Mouse (Mus musculus) spleen, postnatal 14 days (tissue): ENCODE results near the gene Tex22.

Experiments used
- DNase-seq, 2 experiments: peaks; one replicate each; pipeline ENCODE4 v3.0.0; 2021 to 2022; ENCODE audit warnings: low spot score in 2 of 2

Tex22 gene

GRCm38 (mm10) chr12:113056089-113056488, 18.2 kb upstream of the Tex22 start:
- no peak for DNase-seq

GRCm38 (mm10) chr12:113060178-113060577, 14.1 kb upstream of the Tex22 start:
- no peak for DNase-seq

- DNase-seq: no peak
Measured at GRCm38 (mm10) chr12:113061606-113062005, 12.7 kb upstream of the Tex22 start.

GRCm38 (mm10) chr12:113062201-113062600, 12.1 kb upstream of the Tex22 start:
- DNase-seq: no peak

GRCm38 (mm10) chr12:113063700-113064099, 10.6 kb upstream of the Tex22 start:
- no peak for DNase-seq

DNA sequence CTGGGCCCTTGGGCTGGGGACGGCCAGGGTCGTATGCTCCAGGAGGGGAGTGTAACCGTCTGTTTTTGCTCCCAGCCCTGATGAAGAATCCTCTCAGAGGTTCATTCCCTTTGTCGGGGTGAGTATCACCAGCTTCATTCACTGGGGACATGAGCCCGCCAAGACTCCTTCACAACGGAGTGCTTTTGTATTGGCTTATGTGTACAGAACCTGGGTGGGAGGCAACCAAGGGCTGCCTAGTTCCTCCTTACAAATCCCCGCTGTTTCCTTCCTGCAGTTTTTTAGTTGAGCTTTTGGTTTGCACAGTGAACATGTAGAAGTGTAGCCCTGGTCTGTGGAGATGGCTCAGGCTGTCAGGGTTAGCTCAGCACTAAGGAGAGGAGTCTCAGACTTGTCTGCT, 6.3 kb upstream of the Tex22 start:
- DNase-seq: no peak

DNA sequence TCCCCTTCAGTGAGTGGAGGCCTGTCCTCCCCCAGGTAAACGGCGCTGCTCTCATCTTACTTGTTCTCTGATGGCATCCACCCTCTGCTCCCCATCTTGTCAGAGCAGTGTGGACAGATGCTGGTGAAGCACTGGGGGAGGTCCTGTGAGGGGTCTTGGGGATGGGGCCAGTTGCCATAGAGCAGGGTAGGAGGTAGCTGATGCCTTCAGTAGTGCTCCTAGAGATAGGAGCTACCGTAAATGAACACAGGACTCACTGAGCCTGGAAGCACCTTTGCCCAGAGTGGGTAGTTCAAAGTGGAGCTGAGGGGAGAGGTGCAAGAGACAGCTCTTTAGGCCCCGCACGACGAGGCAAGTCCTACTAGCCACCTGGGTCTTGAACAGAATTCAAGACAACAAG, 4.9 kb upstream of the Tex22 start:
- DNase-seq: no peak

DNA sequence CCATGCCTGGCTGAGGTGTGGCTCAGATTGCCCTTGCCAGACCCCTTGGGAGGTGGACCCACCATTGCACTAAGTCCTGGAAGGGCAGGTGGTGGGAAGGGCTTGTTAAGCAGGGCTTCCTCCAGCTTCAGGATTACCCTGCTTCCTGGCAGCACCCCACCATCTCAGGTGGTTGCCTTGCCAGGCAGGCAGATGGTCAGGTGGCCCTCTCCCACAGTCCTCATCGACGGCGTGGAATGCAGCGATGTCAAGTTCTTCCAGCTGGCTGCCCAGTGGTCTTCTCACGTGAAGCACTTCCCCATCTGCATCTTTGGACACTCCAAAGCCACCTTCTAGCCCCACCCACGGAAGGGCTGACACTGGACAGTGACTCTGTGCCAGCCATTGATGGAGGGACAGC, 3.0 kb upstream of the Tex22 start:
- DNase-seq: no peak

DNA sequence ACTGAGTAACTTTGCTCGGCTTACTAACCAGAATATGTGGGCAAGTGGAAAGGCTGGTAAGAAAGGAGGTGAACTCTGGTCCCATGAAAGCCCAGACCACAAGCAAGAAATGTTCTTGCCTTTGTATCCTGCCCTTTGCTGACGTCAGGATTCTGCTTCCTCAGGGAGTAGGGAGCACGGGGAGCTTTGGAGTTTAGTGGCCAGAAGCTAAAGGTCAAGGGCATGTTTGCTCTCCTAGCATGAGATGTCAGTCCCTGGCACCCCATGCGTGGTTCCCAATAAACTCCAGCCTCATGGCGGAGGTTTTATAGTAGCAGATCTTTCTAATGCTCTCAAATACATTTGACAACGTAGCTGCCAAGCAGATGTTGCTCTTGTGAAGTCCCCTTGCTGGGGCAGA, 2.5 kb upstream of the Tex22 start:
- no peak for DNase-seq

GRCm38 (mm10) chr12:113073420-113074328, 628 bp upstream of the Tex22 start:
- DNase-seq: peak in 1 of 2 experiments; percentile 19

DNA sequence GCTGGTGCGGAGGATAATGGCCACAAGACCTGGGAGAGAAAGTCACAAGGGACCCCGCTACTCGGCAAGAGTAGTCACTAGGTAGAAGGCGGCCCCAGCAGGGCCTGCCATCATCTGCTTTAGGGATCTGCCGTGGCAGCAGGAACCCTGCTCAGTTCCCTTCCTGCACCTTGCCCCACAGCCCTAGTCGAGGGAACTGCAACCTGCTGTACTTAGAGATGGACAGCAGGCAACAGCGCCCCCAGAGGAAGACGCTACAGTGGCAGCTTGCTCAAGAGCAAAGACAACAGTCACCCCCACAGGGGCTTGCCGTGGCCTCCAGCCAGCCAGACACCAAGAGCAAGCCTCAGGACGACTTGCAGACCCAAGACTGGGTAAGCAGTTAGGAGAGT, 757 bp downstream of the Tex22 start:
- peak; percentile 71 to 85 for DNase-seq

GRCm38 (mm10) chr12:113075486-113075885, 1.2 kb downstream of the Tex22 start:
- no peak for DNase-seq

GRCm38 (mm10) chr12:113087276-113087675, 13.0 kb downstream of the Tex22 start:
- no peak for DNase-seq

- DNase-seq: no peak
Measured at GRCm38 (mm10) chr12:113088026-113088425, 13.7 kb downstream of the Tex22 start.

DNA sequence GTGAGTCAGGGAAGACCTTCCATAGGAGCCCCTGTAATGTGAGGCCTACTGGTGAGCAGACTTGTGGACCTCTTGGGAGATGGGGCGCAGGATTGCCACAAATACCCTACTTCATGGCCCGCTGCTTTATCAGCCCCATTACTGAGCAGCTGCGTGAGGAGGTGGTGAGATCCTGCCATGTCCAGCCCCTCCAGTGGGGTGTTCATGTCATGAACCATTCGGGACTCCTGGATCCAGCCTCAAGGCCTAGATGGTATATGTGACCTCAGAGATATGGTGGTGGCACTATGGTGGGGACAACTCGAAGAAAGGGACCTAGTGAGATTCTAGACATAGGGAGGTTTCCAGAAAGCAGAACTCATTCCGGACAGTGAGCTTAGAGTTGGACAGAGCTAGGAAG, 14.8 kb downstream of the Tex22 start:
- no peak for DNase-seq

DNA sequence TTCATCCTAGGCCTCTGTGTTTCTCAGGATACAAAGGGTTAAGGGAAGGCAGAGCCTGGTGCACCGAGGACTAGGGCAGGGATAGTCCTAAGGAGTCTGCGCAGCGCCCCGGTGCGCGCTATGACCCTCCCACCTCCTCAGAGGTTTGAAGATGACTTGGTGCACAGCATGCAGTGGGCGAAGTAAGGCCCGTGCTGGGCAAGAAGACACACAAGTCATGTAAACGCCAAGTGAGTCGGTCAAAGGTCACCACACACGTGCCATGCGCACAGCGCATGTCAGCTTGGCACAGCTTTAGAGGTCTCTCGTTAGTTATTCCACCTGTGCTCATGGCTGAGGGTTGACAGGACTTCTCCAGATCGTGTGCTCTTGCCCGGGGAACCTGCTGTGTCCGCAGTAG, 15.8 kb downstream of the Tex22 start:
- no peak for DNase-seq

DNA sequence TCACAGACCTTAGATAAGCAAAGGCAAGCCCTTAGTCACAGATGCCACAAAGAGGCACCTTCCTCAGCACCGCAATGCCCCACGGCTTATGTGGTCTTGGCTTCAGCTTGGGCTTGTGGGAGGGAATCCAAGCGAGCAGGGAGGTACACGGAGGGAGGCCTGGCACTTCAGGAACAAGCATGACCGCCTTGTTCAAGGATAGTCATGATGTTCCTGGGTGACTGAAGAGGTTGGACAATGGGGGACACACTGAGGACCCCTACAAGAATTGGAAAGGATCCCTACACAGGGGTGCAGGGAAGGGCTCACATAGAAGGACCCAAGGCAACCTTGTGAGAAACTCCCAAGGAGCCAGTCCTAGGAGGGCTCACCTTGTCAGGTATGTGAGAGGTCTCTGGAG, 22.7 kb downstream of the Tex22 start:
- no peak for DNase-seq

DNA sequence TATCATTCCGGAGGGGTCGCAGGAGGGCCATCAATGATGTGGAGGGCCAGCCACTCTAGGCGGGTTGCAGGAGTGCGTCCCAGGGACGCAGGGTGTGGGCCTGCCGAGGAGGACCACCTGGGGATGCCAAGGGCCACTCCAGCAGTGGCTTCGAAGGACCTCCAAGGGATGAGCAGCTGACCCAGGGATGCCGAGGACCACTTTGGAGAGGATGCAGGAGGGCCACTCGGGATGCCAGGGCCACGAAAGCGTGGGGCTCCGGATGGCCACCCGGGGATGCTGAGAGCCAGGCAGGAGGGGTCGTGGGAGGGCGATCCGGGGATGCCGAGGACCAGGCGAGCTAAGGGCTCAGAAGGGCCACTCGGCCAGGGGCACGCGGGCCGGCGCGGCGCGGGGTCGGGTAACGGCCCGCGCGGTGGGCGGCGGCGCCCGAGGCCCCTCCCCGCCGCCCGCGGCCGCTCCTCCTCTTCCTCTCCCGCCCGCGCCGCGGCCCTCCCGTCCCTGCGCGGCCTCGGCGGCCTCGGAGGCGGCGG, 23.5 kb downstream of the Tex22 start, which contains the start of gene Mta1:
Mta1 (plus strand) TSS at position 530 of the 533 bp plus-strand sequence.
- DNase-seq: peak in 1 of 2 experiments; percentile 30

- DNase-seq: no peak
Measured at GRCm38 (mm10) chr12:113098530-113099151, 24.3 kb downstream of the Tex22 start.

- no peak for DNase-seq
Measured at GRCm38 (mm10) chr12:113099470-113100237, 25.4 kb downstream of the Tex22 start.

- no peak for DNase-seq
Measured at GRCm38 (mm10) chr12:113100448-113101076, 26.3 kb downstream of the Tex22 start.
